Mouse (Mus musculus): ENCODE data around the gene Pdpr.

DNA sequence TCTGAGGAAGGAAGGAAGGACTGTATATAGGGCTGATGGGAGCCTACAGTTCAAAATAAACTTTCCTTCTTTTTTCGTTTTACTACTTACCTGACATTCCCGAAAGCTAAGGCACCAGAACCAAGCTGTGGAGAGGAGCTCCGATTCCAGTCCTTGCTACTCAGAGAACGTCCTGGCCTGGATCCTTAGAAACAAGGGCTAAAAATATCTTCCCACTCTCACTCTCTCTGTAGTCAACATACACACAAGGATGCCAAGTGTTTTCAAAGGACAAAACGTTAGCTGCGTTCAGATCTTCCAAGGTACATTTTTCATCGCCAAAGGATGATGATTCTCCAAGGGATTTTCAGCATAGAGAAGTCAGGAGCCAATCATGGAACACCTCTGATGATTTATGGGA is 2.7 kb upstream of the Pdpr start:
- TF ChIP-seq POLR2A (IDR thresholded peaks at IDR 0.05; ENCODE audit: extremely low read depth, insufficient read depth, low read length) (no peak), CTCF (IDR thresholded peaks at IDR 0.05; ENCODE audit: low read depth, low read length) (no peak)

Data from liver, adult 2 months (tissue).